ENCODE assay signal across 20 mouse cellular contexts in the genomic region with DNA sequence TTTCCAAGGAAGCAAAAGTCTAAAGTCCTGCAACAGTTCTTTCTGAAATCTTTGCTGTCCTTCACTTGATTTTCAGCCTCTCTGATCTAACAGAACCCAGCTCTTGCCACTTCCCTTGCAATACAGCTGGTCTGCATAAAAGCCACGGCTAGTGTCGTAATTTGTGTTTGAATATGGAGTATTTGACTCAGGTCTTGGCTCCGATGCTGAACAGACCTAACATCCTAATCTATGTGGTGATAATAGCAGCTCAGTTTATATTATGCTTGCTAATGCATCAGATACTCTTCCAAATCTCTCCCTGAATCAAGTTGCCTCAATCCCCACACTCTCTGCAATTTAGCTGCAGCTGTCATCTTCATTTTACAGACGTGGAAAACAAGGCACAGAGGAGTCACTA.
DNase-seq lines count a peak whose midpoint lies in the region; ATAC-seq and TF ChIP-seq lines count a peak whose summit lies in the region.
"Had no signal": no experiment of that assay in that cellular context is flagged by ENCODE, and none has a peak within 500 bp of the region (broad histone marks: within the 10 kb centered on the region; RNA-seq: fewer than 3 reads in every experiment).

No protein-coding gene starts in this region.

- no peaks in the 10 kb centered on the region for H3K27me3 ChIP-seq in heart, embryonic 10.5 days (ENCODE audit: insufficient read depth, poor library complexity, severe bottlenecking)
- no peaks in the 10 kb centered on the region for H3K27me3 ChIP-seq in heart, adult 2 months (ENCODE audit: control insufficient read depth, insufficient read depth, low read length)
- no peaks in the 10 kb centered on the region for H3K27me3 ChIP-seq in lung, embryonic 15.5 days
- no peaks in the 10 kb centered on the region for H3K27me3 ChIP-seq in stomach, embryonic 14.5 days (ENCODE audit: control insufficient read depth, insufficient read depth, low read length)
- H3K27me3 ChIP-seq in stomach, postnatal 0 days (ENCODE audit: control insufficient read depth, insufficient read depth, low read length) = no peaks in the 10 kb centered on the region
- H3K27me3 ChIP-seq: embryonic facial prominence, embryonic 12.5 days; forebrain, embryonic 15.5 days; heart, embryonic 15.5 days had no signal

- DNase-seq in heart, embryonic 10.5 days (ENCODE audit: low spot score) = peak; percentile 16
- no peak for DNase-seq in heart, adult 2 months
- no peak for DNase-seq in lung, adult 18-20 months
- no peak for DNase-seq in stomach, postnatal 0 days (ENCODE audit: low spot score)
- no peak for DNase-seq in right cerebral cortex, postnatal 4 days
- DNase-seq in neural tube, embryonic 10.5 days (ENCODE audit: extremely low spot score, low spot score) = no peak
- DNase-seq: adrenal gland, postnatal 14 days; cerebellum, adult 11-12 months; cerebellum, adult 9-10 months; cerebellum, postnatal 25 days; heart, postnatal 14 days had no signal

- ATAC-seq in lung, embryonic 15.5 days (ENCODE audit: borderline replicate concordance, extremely low read depth, low FRiP score, low TSS enrichment) = peak; percentile 74
- ATAC-seq in stomach, embryonic 14.5 days (ENCODE audit: insufficient number of reproducible peaks, insufficient read depth, low FRiP score, low read depth) = peak; percentile 50; the same call in 1 of the 2 replicates
- no peak; the same call in 1 of the 2 replicates for ATAC-seq in stomach, postnatal 0 days (ENCODE audit: low FRiP score, low TSS enrichment)
- ATAC-seq: activated CD4-positive, CD25-positive, alpha-beta regulatory T cell, adult 4 months; forebrain, embryonic 15.5 days; Patski had no signal

- TF ChIP-seq EP300 in heart, adult 2 months (IDR thresholded peaks at IDR 0.05; ENCODE audit: insufficient read depth, low read depth, low read length) = no peak
- TF ChIP-seq EP300 in stomach, postnatal 0 days (optimal IDR thresholded peaks at IDR 0.05) = no peak

- TF ChIP-seq CTCF in heart, adult 2 months (IDR thresholded peaks at IDR 0.05) = no peak
- TF ChIP-seq CTCF in stomach, postnatal 0 days (IDR thresholded peaks at IDR 0.05; ENCODE audit: low read depth) = no peak

- H3K4me1 ChIP-seq in heart, embryonic 10.5 days = no peaks in the 10 kb centered on the region
- no peaks in the 10 kb centered on the region for H3K4me1 ChIP-seq in heart, adult 2 months (ENCODE audit: control insufficient read depth, insufficient read depth, low read length)
- H3K4me1 ChIP-seq in lung, embryonic 15.5 days = no peaks in the 10 kb centered on the region
- no peaks in the 10 kb centered on the region for H3K4me1 ChIP-seq in stomach, embryonic 14.5 days (ENCODE audit: control insufficient read depth, insufficient read depth, low read length)
- H3K4me1 ChIP-seq in stomach, postnatal 0 days (replicated peaks; ENCODE audit: control insufficient read depth, insufficient read depth) = no peaks in the 10 kb centered on the region
- H3K4me1 ChIP-seq: embryonic facial prominence, embryonic 12.5 days; forebrain, embryonic 15.5 days; hindbrain, embryonic 10.5 days had no signal

- no peak for TF ChIP-seq POLR2A in heart, adult 2 months (IDR thresholded peaks at IDR 0.05; ENCODE audit: insufficient read depth, low read depth, low read length)

- no peaks in the 10 kb centered on the region for H3K9me3 ChIP-seq in heart, embryonic 10.5 days
- no peaks in the 10 kb centered on the region for H3K9me3 ChIP-seq in lung, embryonic 15.5 days
- H3K9me3 ChIP-seq in stomach, embryonic 14.5 days (ENCODE audit: control insufficient read depth, low read depth, low read length) = no peaks in the 10 kb centered on the region
- H3K9me3 ChIP-seq in stomach, postnatal 0 days (ENCODE audit: control insufficient read depth, low read length) = no peaks in the 10 kb centered on the region
- H3K9me3 ChIP-seq: embryonic facial prominence, embryonic 12.5 days; forebrain, embryonic 15.5 days; heart, embryonic 15.5 days; hindbrain, embryonic 10.5 days had no signal

- H3K9ac ChIP-seq in heart, adult 2 months (ENCODE audit: low read depth, low read length) = no peak overlapping the region
- no peak overlapping the region for H3K9ac ChIP-seq in lung, embryonic 15.5 days
- no peak overlapping the region for H3K9ac ChIP-seq in stomach, embryonic 14.5 days (replicated peaks; ENCODE audit: low read depth, low read length)
- H3K9ac ChIP-seq in stomach, postnatal 0 days (ENCODE audit: low read length) = no peak overlapping the region
- H3K9ac ChIP-seq: embryonic facial prominence, embryonic 12.5 days; forebrain, embryonic 15.5 days; heart, embryonic 15.5 days; hindbrain, embryonic 14.5 days had no signal

- no peaks in the 10 kb centered on the region for H3K79me2 ChIP-seq in heart, adult 2 months (replicated peaks; ENCODE audit: control insufficient read depth, insufficient read depth, low read length)

- no peak overlapping the region for H3K4me2 ChIP-seq in lung, embryonic 15.5 days
- no peak overlapping the region for H3K4me2 ChIP-seq in stomach, embryonic 14.5 days (replicated peaks; ENCODE audit: low read depth, low read length)
- H3K4me2 ChIP-seq in stomach, postnatal 0 days (replicated peaks; ENCODE audit: low read depth) = no peak overlapping the region
- H3K4me2 ChIP-seq: embryonic facial prominence, embryonic 12.5 days; forebrain, embryonic 15.5 days; heart, embryonic 15.5 days; hindbrain, embryonic 14.5 days had no signal

- no peak overlapping the region for H3K27ac ChIP-seq in heart, embryonic 10.5 days
- H3K27ac ChIP-seq in heart, adult 2 months = no peak overlapping the region
- peak overlapping the region; percentile 66; the same call in 1 of the 2 replicates for H3K27ac ChIP-seq in lung, embryonic 15.5 days
- H3K27ac ChIP-seq in stomach, embryonic 14.5 days (ENCODE audit: low read length) = peak overlapping the region; percentile 56; the same call in 1 of the 2 replicates
- H3K27ac ChIP-seq in stomach, postnatal 0 days (replicated peaks) = no peak overlapping the region
- H3K27ac ChIP-seq: embryonic facial prominence, embryonic 12.5 days; forebrain, embryonic 15.5 days; heart, embryonic 15.5 days; hindbrain, embryonic 10.5 days; hindbrain, embryonic 14.5 days had no signal

- no peaks in the 10 kb centered on the region for H3K36me3 ChIP-seq in heart, embryonic 10.5 days
- no peaks in the 10 kb centered on the region for H3K36me3 ChIP-seq in heart, adult 2 months (ENCODE audit: control insufficient read depth, insufficient read depth, low read length)
- H3K36me3 ChIP-seq in lung, embryonic 15.5 days = no peaks in the 10 kb centered on the region
- H3K36me3 ChIP-seq in stomach, embryonic 14.5 days (ENCODE audit: control insufficient read depth, insufficient read depth, low read length) = no peaks in the 10 kb centered on the region
- H3K36me3 ChIP-seq in stomach, postnatal 0 days (ENCODE audit: control insufficient read depth, insufficient read depth, low read length) = no peaks in the 10 kb centered on the region
- H3K36me3 ChIP-seq: embryonic facial prominence, embryonic 12.5 days; forebrain, embryonic 15.5 days; heart, embryonic 15.5 days; hindbrain, embryonic 10.5 days had no signal

- intact Hi-C loops in heart, adult 2 months (cut with DNase I) = no loop called here

- 57% methylated on average over 4 of the region's 4 CpGs for WGBS in heart, embryonic 10.5 days
- 54% methylated on average over 4 of the region's 4 CpGs for WGBS in heart, adult 2 months
- WGBS in lung, embryonic 15.5 days = 45% methylated on average over 4 of the region's 4 CpGs
- 31% methylated on average over 4 of the region's 4 CpGs for WGBS in stomach, embryonic 14.5 days
- 48% methylated on average over 4 of the region's 4 CpGs for WGBS in stomach, postnatal 0 days

- no peak overlapping the region for H3K4me3 ChIP-seq in heart, embryonic 10.5 days
- no peak overlapping the region for H3K4me3 ChIP-seq in heart, adult 2 months
- no peak overlapping the region for H3K4me3 ChIP-seq in lung, embryonic 15.5 days
- H3K4me3 ChIP-seq in stomach, embryonic 14.5 days (ENCODE audit: low read depth, low read length) = no peak overlapping the region
- no peak overlapping the region for H3K4me3 ChIP-seq in stomach, postnatal 0 days (ENCODE audit: low read depth, low read length)
- H3K4me3 ChIP-seq: embryonic facial prominence, embryonic 12.5 days; forebrain, embryonic 15.5 days; heart, embryonic 15.5 days; hindbrain, embryonic 10.5 days had no signal

Comparison
In these comparisons a context has a peak if more than half of its experiments do, and no peak if none do; other contexts are left out.
1. H3K27ac ChIP-seq: peak in lung, embryonic 15.5 days (single experiment) and stomach, embryonic 14.5 days (single experiment); none in heart, embryonic 10.5 days (single experiment), heart, adult 2 months (single experiment) and stomach, postnatal 0 days (single experiment).